Mouse (Mus musculus): ENCODE results near the gene Parvg.
"Not testable (repeated sequence)": the region's sequence is repeated elsewhere in the genome, so short reads cannot be mapped to it uniquely, and the experiment has no call there.

Gene Parvg

GRCm38 (mm10) chr15:84323966-84324869 is at the start of gene Parvg:
Gene Parvg (plus strand): TSS chr15:84324026.
- in situ Hi-C loops (cut with MboI, MseI) = no loop called here

GRCm38 (mm10) chr15:84276066-84276465 is 47.8 kb upstream of the Parvg start:
- in situ Hi-C loops (cut with MboI, MseI) = no loop called here

- in situ Hi-C loops (cut with MboI, MseI) = no loop called here
Measured at GRCm38 (mm10) chr15:84278091-84278490, 45.7 kb upstream of the Parvg start.

GRCm38 (mm10) chr15:84278656-84279055 is 45.2 kb upstream of the Parvg start:
- in situ Hi-C loops (cut with MboI, MseI) = no loop called here

GRCm38 (mm10) chr15:84280309-84280708 is 43.5 kb upstream of the Parvg start:
- in situ Hi-C loops (cut with MboI, MseI) = loop anchor here (5.0 kb wide), 1 partner anchor 332 kb away; no protein-coding TSS in a partner anchor

- in situ Hi-C loops (cut with MboI, MseI) = loop anchor here (5.0 kb wide), 1 partner anchor 331 kb away; no protein-coding TSS in a partner anchor
Measured at GRCm38 (mm10) chr15:84280712-84281347, 43.0 kb upstream of the Parvg start.

- in situ Hi-C loops (cut with MboI, MseI) = loop anchor here (5.0 kb wide), 1 partner anchor 330 kb away; no protein-coding TSS in a partner anchor
Measured at GRCm38 (mm10) chr15:84282206-84283085, 41.4 kb upstream of the Parvg start.

GRCm38 (mm10) chr15:84284059-84284458 is 39.8 kb upstream of the Parvg start:
- in situ Hi-C loops (cut with MboI, MseI) = loop anchor here (5.0 kb wide), 1 partner anchor 328 kb away; no protein-coding TSS in a partner anchor

- in situ Hi-C loops (cut with MboI, MseI) = no loop called here
Measured at GRCm38 (mm10) chr15:84285453-84285852, 38.4 kb upstream of the Parvg start.

GRCm38 (mm10) chr15:84288953-84289352 is 34.9 kb upstream of the Parvg start:
- in situ Hi-C loops (cut with MboI, MseI) = not testable (repeated sequence)

- in situ Hi-C loops (cut with MboI, MseI) = no loop called here
Measured at GRCm38 (mm10) chr15:84291097-84291496, 32.7 kb upstream of the Parvg start.

- in situ Hi-C loops (cut with MboI, MseI) = no loop called here
Measured at GRCm38 (mm10) chr15:84293590-84293989, 30.2 kb upstream of the Parvg start.

GRCm38 (mm10) chr15:84294391-84294790 is 29.4 kb upstream of the Parvg start:
- in situ Hi-C loops (cut with MboI, MseI) = no loop called here

- in situ Hi-C loops (cut with MboI, MseI) = loop anchor here in 1 of 2 experiments (5.0 kb wide), 1 partner anchor 132 kb away; no protein-coding TSS in a partner anchor
Measured at GRCm38 (mm10) chr15:84295225-84295624, 28.6 kb upstream of the Parvg start.

GRCm38 (mm10) chr15:84297454-84297853 is 26.4 kb upstream of the Parvg start:
- in situ Hi-C loops (cut with MboI, MseI) = loop anchor here in 1 of 2 experiments (5.0 kb wide), 1 partner anchor 130 kb away; no protein-coding TSS in a partner anchor

- in situ Hi-C loops (cut with MboI, MseI) = loop anchor here in 1 of 2 experiments (5.0 kb wide), 1 partner anchor 128 kb away; no protein-coding TSS in a partner anchor
Measured at GRCm38 (mm10) chr15:84298804-84299370, 24.9 kb upstream of the Parvg start.

GRCm38 (mm10) chr15:84299662-84300333 is 24.0 kb upstream of the Parvg start:
- in situ Hi-C loops (cut with MboI, MseI) = loop anchor here in 1 of 2 experiments (5.0 kb wide), 1 partner anchor 128 kb away; no protein-coding TSS in a partner anchor

GRCm38 (mm10) chr15:84300591-84300990 is 23.2 kb upstream of the Parvg start:
- in situ Hi-C loops (cut with MboI, MseI) = no loop called here

GRCm38 (mm10) chr15:84301026-84301425 is 22.8 kb upstream of the Parvg start:
- in situ Hi-C loops (cut with MboI, MseI) = no loop called here

Measured in T-helper 17 cell (primary cell).